Mouse (Mus musculus) ES-Bruce4 (cell line): ENCODE results near the gene H2afb2. TPM values are rescaled to one million over a fixed set of nuclear protein-coding genes. Genes with fewer than 3 reads are reported as not detected.

Experiments used
- H3K27ac ChIP-seq: 2 replicates; pipeline ENCODE4 v1.5.1; 2012; ENCODE audit warnings: low read length, inconsistent platforms; ENCODE audit not compliant: insufficient read depth
- H3K27me3 ChIP-seq: 2 replicates; pipeline ENCODE4 v1.6.1; 2012; ENCODE audit warnings: mild to moderate bottlenecking, low read length, inconsistent platforms; ENCODE audit not compliant: control insufficient read depth, poor library complexity, insufficient read depth, severe bottlenecking
- H3K36me3 ChIP-seq: 2 replicates; pipeline ENCODE4 v1.6.1; 2012; ENCODE audit warnings: inconsistent platforms, mild to moderate bottlenecking, low read length, moderate library complexity; ENCODE audit not compliant: control insufficient read depth, poor library complexity, insufficient read depth, severe bottlenecking
- H3K4me1 ChIP-seq: one replicate; pipeline ENCODE4 v1.8.1; 2011; ENCODE audit warnings: low read length; ENCODE audit not compliant: control insufficient read depth, insufficient read depth
- H3K4me3 ChIP-seq: 2 replicates; pipeline ENCODE4 v1.5.1; 2011; ENCODE audit warnings: low read depth, mild to moderate bottlenecking, low read length
- H3K9ac ChIP-seq: 2 replicates; pipeline ENCODE4 v1.6.1; 2012; ENCODE audit warnings: low read depth, mild to moderate bottlenecking, inconsistent platforms; ENCODE audit not compliant: poor library complexity, severe bottlenecking
- H3K9me3 ChIP-seq: replicated peaks from 2 replicates; pipeline ENCODE4 v1.6.1; 2012; ENCODE audit warnings: mild to moderate bottlenecking, low read length, inconsistent platforms; ENCODE audit not compliant: control insufficient read depth, poor library complexity, insufficient read depth, severe bottlenecking
- CTCF ChIP-seq: IDR thresholded peaks from one replicate; pipeline ENCODE4 v1.8.1; 2011; ENCODE audit warnings: low read depth, low read length
- EP300 ChIP-seq: IDR thresholded peaks from 2 replicates; pipeline ENCODE4 v1.6.1; 2011; ENCODE audit warnings: low read depth, low read length; ENCODE audit not compliant: insufficient read depth
- POLR2A ChIP-seq: IDR thresholded peaks from one replicate; pipeline ENCODE4 v1.8.1; 2011; ENCODE audit warnings: low read length; ENCODE audit not compliant: insufficient read depth
- polyA plus RNA-seq: library from polyadenylated mRNA; stranded (reverse); fragments of >200 nt; gene quantifications from 2 replicates; pipeline ENCODE4 v1.2.4, GENCODE M21; 2011; ENCODE audit warnings: low read depth; ENCODE audit not compliant: missing spikeins, insufficient read depth, insufficient read length

Gene H2afb2
- polyA plus RNA-seq, result not detected in 2 replicates

DNA sequence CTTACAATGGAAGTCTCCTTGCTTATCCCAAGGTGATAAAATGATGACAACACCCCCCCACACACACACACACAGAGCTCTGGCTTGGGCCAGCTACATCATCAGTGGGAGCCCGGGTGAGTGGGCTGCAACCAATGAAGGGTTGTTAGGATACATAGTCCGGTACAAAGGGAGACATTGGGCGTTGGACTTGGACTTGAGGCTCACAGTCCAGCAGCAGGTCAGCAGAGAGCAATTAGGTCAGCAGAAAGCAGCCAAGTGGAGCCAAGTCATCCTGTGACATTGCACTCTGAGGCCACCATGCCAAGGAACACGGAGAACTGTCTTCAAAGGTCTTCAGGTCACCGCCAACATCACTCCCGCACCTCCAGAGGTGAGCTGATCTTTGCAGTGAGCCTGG is at the start of gene H2afb2:
Gene H2afb2 (plus strand): TSS at position 301 of the 400 bp plus-strand sequence.
- Histone ChIP-seq H3K36me3 (no peaks in the 10 kb centered on the region), H3K4me3 (no peak within 1 kb of the TSS), H3K27me3 (no peaks in the 10 kb centered on the region), H3K9me3 (no peaks in the 10 kb centered on the region), H3K9ac (no peak within 1 kb of the TSS), H3K27ac (no peak within 1 kb of the TSS), H3K4me1 (no peaks in the 10 kb centered on the region)
- TF ChIP-seq EP300 (no peak), POLR2A (no peak), CTCF (no peak)

Other genes with a start within 250 kb of the H2afb2 start
- not detected in 2 replicates for gene Cpxcr1, start 232.2 kb upstream of the H2afb2 start, polyA plus RNA-seq